Mouse (Mus musculus) adrenal gland, adult (tissue): ENCODE measurements at regions not wholly inside any gene's neighbourhood (a gene's known extent, or its start where the extent isn't known, plus 50 kb on each side); places are given as distances from the start of the nearest gene placed in this dataset.

Experiments
- DNase-seq, 2 experiments: peaks; one replicate each; pipeline ENCODE4 v3.0.0; 2022 to 2023; ENCODE audit warnings: low spot score in 1 of 2; ENCODE audit not compliant: inconsistent age in 2 of 2

- DNase-seq: no peak
Observed at GRCm38 (mm10) chr17:82731561-82731960, 483.5 kb upstream of the Pkdcc start.

- no peak for DNase-seq
Observed at GRCm38 (mm10) chr17:82742445-82742844, 472.6 kb upstream of the Pkdcc start.

- DNase-seq: no peak
Observed at GRCm38 (mm10) chr17:82757400-82757799, 457.7 kb upstream of the Pkdcc start.

- DNase-seq: peak in 1 of 2 experiments; percentile 30
Observed at GRCm38 (mm10) chr17:82779096-82779495, 436.0 kb upstream of the Pkdcc start.

- DNase-seq: no peak
Observed at GRCm38 (mm10) chr17:82822129-82822528, 393.0 kb upstream of the Pkdcc start.

- no peak for DNase-seq
Observed at GRCm38 (mm10) chr17:82824057-82824456, 391.0 kb upstream of the Pkdcc start.

- DNase-seq: no peak
Observed at GRCm38 (mm10) chr17:82824619-82825018, 390.5 kb upstream of the Pkdcc start.

GRCm38 (mm10) chr17:82827170-82827569 lies 387.9 kb upstream of the Pkdcc start:
- peak; percentile 4 to 39 for DNase-seq

- DNase-seq: no peak
Observed at GRCm38 (mm10) chr17:82827841-82828240, 387.3 kb upstream of the Pkdcc start.

- no peak for DNase-seq
Observed at GRCm38 (mm10) chr17:82828434-82828997, 386.6 kb upstream of the Pkdcc start.

- DNase-seq: no peak
Observed at GRCm38 (mm10) chr17:82829415-82829814, 385.7 kb upstream of the Pkdcc start.

- no peak for DNase-seq
Observed at GRCm38 (mm10) chr17:82834177-82834576, 380.9 kb upstream of the Pkdcc start.

GRCm38 (mm10) chr17:82836115-82836514 lies 379.0 kb upstream of the Pkdcc start:
- no peak for DNase-seq

GRCm38 (mm10) chr17:82846776-82847494 lies 368.2 kb upstream of the Pkdcc start:
- no peak for DNase-seq

GRCm38 (mm10) chr17:82857199-82858147 lies 357.6 kb upstream of the Pkdcc start:
- DNase-seq: peak; percentile 67 to 92

GRCm38 (mm10) chr17:82860391-82860790 lies 354.7 kb upstream of the Pkdcc start:
- no peak for DNase-seq

GRCm38 (mm10) chr17:82860966-82861365 lies 354.1 kb upstream of the Pkdcc start:
- DNase-seq: no peak

- peak in 1 of 2 experiments; percentile 49 for DNase-seq
Observed at GRCm38 (mm10) chr17:82877131-82877530, 338.0 kb upstream of the Pkdcc start.

- no peak for DNase-seq
Observed at GRCm38 (mm10) chr17:82900602-82901001, 314.5 kb upstream of the Pkdcc start.

GRCm38 (mm10) chr17:82901098-82901891 lies 313.8 kb upstream of the Pkdcc start:
- no peak for DNase-seq

GRCm38 (mm10) chr17:82904961-82905360 lies 310.1 kb upstream of the Pkdcc start:
- no peak for DNase-seq
